Mouse (Mus musculus): ENCODE data around the gene Gm20388.
A peak's percentile ranks its signal among the peaks of the same experiment; 100 is the strongest.

Gene Gm20388

DNA sequence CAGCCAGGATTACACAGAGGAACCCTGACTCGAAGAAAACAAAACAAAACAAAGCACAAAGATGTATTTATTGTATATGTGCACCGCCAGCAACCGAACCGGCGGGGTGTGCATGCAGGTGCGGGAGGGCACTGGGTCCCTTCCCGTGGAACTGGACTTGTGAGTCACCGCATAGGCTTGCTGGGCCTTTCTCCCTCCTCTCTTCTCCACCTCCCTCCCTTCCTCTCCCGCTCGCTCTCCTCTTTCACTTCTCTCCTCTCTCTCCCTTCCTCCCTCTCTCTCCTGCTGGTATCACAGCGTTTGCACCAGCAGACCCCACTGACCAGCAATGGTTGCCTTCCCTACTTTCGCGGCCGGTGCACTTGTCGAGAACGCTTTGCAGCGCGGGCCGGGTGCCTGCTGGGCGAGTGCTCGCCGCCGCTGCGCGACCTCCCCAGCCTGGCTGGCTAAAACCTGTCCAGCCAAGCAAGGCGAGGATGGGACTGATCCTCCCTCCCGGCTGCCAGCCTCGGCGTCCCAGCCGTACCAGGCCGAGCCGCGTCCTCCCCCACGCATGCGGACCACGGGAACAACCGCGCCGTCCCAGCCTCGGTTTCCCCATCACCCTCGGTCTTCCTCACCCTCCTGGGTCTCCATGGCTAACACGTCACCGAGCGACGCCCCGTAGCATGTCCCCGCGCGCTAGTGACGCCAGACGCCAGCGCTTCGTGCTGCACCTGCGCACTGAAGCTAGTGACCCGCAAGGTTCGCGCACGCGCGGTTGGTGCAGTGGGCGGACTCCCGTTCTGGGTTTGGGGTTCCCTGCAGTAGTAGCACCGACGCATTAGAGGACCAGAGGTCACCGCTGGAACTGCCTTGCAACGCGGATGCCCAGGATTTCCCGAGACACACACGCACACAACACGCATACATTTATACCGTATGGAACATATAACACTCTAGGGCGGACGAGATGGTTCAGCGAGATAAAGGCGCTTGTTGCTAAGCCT is 1197.3 kb downstream of the Gm20388 start, which contains the start of gene Mthfsd:
Gene Mthfsd, minus strand, starts transcription at position 725 of the 989 bp plus-strand sequence.
- DNase-seq (ENCODE audit: low spot score), result peak; percentile 98

- DNase-seq (ENCODE audit: low spot score), result no peak
Observed at GRCm38 (mm10) chr8:121108657-121109056, 1198.0 kb downstream of the Gm20388 start.

GRCm38 (mm10) chr8:121111145-121111907 is 1200.7 kb downstream of the Gm20388 start:
- DNase-seq (ENCODE audit: low spot score), result no peak

- peak; percentile 93 for DNase-seq (ENCODE audit: low spot score)
Observed at GRCm38 (mm10) chr8:121113261-121113660, 1202.6 kb downstream of the Gm20388 start.

DNA sequence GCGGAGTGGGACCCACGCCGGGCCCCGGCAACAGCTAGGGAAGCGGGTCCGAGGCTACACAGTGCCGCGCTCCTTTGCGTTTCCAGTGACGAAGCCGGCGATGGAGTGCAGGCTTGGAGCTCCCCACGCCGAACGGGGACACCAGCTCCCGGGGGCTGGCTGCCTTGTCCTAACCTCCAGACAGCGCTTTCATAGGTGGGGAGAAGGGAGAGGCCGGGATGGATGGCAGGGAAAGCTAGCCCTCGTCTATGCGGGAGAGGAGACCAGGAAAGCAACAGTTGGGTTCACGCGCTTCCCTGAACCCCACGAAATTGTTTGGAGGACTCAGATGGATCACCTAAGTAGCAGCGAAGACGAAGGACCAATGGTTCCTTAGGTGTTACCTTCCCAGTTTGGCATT is 1204.5 kb downstream of the Gm20388 start:
- DNase-seq (ENCODE audit: low spot score), result no peak

DNA sequence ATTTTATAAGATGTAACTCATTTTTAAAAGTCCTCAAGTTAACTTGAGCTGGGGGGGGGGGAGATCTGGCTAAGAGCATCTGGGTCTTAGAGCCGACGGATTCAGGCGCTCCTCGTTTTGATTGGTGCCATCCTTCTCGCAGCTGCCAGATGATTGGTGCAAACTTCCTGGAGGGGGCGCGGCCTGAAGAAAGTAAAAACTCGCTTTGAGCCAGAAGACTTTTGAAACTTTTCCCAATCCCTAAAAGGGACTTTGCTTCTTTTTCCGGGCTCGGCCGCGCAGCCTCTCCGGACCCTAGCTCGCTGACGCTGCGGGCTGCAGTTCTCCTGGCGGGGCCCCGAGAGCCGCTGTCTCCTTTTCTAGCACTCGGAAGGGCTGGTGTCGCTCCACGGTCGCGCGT is 1205.3 kb downstream of the Gm20388 start, which contains the start of gene Foxc2:
Gene Foxc2, plus strand, starts transcription at position 224 of the 400 bp plus-strand sequence.
- DNase-seq (ENCODE audit: low spot score), result peak; percentile 70

- DNase-seq (ENCODE audit: low spot score), result peak; percentile 39
Observed at GRCm38 (mm10) chr8:121116591-121117185, 1206.0 kb downstream of the Gm20388 start.

GRCm38 (mm10) chr8:121117186-121117651 is 1206.6 kb downstream of the Gm20388 start:
- DNase-seq (ENCODE audit: low spot score), result no peak

- DNase-seq (ENCODE audit: low spot score), result no peak
Observed at GRCm38 (mm10) chr8:121117906-121118305, 1207.3 kb downstream of the Gm20388 start.

DNA sequence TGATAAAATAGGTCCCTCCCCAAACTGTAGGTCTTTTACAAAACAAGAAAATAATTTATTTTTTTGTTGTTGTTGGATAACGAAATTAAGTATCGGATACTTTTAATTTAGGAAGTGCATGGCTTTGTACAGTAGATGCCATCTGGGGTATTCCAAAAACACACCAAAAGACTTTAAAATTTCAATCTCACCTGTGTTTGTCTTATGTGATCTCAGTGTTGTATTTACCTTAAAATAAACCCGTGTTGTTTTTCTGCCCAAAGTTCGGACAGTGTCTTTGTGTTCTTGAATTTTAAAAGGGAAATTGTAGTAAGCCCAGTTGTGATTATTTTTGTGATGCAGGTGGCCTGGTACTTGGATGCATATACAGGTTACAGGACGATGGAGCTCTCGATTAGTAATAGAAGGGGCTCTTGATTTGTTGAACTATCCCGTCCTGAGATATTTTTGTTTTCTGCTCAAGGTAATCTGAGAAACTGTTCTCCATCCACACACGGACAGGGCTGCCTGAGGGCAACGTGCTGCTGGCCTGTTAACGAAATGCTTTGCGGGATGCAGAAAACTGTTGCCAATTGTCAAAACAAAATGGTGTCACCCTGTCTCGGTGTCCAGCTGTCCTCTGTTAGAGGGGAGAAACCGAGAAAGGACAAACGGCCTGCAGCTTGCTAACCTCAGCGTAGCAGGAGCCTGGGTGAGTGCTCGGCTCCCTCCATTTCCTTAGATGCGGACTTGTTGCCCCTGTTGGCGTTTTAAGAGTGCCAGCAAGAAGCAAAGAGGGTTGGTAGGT is 1208.2 kb downstream of the Gm20388 start:
- no peak for DNase-seq (ENCODE audit: low spot score)

DNA sequence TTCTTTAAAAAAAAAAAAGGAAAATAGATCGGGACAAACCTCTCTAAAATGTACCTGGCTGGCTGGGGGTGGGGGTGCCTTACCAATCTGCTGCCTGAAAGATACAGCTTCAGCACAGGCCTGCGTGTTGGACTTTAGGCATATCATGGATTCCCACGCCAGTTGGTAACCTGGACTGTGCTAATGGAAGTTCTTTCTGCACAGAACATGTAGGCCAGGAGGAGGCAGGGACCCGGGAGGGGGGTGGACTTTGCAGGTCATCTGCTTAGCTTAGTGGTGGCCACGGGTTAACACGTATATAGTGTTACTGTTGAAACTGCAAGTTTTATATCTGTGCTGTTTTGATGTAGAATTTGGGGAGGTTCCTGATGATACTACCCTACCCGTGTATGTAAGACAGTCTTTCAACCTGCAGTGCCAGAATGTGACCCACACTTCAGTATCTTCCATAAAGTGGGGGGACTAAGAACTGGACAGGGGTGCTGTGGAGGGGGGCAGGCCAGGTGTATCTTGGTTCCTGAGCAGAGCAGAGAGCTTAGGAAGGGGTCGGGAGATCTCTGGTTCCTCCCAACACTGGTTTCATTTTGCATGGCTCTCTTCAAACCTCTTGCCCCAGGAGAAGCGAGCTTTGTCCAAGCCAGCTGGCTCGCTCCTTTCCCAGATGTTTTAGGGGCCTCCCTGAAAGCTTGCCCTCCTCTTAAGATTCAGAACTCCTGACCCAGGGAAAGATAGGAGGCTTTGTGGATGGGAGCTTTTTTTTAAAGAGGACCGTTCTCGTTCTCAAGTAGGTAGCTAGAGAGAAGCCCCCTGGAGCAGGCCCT is 1209.2 kb downstream of the Gm20388 start:
- DNase-seq (ENCODE audit: low spot score), result no peak

DNA sequence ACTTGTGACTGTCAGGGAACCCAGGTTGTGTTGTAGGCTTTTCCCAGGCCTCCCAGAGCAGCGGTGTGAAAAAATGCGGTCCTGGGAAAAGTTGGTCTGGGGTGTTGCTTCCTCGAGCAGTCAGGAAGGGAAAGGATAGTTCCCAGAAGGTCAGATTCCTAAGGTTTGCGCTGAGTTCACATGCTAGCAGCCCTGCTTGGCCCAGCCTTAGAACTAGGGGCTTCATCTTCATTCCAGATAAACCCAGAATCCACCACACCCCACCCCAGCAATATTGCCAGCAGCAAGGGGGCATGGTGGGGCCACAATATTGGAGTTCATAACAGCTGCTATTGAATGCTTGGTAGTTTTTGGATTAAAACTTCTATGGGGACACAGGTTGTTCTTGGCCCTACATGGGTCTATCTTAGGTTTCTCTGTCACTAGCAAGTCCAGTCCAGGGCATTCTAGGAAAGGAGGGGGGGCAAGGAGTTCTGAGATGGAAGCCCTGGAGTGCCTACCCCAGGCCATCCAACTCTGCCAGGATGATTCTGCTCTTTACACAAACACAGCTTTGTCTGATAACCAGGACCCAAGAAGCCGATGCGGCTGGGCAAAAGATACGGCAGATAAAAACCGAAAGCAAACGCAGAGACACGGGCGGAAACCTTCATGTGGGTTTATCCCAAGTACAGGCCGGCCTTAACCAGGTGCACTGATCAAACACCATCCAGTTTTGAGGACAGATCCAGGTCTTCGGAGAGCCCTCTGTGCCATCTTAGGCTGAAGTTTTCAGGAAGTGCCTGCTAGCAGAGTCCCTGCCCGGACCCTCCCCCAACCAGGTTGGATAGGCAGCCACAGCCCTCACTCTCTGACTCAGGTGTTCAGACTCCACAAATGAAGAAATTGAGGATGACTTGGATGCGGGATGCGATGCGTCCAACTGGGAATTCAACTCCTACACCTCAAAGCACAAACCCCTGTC is 1210.1 kb downstream of the Gm20388 start:
- DNase-seq (ENCODE audit: low spot score), result no peak

DNA sequence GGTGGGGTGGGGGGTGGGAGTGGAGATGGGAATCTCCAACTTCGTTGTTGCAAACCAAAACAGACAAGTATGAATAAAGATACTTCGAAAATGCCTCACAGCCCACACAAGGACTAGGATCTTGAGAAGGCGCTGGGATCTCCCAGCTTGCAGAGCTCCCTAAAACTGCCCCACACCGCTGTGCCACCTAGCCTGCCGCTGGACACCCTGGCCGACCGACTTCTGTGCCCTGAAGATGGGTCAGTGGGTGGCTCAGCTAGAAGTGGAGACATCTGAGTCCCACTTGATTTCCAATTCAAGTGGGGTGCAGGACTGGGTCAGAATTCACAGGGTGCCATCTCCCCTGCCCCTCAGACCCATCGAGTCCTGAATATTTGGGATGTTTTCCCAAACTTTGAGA is 1211.1 kb downstream of the Gm20388 start:
- DNase-seq (ENCODE audit: low spot score), result no peak

GRCm38 (mm10) chr8:121122368-121122767 is 1211.7 kb downstream of the Gm20388 start:
- DNase-seq (ENCODE audit: low spot score), result no peak

DNA sequence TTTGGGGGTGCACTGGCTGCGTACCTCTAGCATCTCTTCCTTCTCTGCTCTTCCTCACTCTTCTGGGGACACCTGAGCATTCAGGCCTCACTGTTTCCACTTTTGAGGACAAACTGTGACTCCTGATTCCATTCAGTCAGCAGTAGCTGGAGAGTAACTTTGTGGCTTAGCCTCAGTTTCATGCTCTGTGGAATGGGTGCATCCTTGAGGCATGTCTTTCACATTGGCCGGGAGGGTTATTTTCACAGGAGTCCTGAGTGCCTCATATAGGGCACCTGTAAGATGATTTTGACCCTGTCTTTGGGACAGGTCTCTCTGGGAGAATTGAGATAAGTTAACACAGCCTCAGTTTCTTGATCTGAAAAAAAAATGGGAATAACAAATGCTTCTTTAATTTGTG is 1212.5 kb downstream of the Gm20388 start:
- no peak for DNase-seq (ENCODE audit: low spot score)

GRCm38 (mm10) chr8:121124547-121125239 is 1214.1 kb downstream of the Gm20388 start:
- DNase-seq (ENCODE audit: low spot score), result no peak

DNA sequence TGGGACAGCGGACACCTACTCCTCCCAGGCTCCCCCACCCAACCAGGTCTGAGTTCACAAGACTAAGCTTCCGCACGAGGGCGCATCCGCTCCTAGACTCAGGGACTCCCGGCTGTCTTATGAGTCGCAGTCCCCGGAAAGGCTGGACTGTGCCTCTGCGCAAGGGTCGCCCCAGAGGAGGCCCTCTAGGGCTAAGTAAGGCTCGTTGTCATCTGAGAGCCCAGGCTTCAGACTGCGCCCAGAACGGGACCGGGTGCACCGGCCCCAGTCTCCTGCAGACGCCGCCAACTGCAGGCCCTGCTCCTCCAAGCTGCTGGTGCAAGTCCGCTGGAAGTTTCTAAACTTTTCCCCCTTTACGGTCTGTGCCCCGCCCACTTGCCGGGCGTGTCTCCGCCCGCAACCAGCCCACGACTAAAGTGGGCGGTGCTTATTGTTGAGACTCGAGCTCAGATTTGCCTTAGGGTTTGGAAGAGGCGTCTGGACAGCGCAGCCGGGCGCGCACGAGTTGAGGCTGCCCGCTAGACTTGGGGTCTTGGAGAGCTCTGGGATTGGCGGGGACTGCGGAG is 1214.8 kb downstream of the Gm20388 start:
- DNase-seq (ENCODE audit: low spot score), result no peak

DNA sequence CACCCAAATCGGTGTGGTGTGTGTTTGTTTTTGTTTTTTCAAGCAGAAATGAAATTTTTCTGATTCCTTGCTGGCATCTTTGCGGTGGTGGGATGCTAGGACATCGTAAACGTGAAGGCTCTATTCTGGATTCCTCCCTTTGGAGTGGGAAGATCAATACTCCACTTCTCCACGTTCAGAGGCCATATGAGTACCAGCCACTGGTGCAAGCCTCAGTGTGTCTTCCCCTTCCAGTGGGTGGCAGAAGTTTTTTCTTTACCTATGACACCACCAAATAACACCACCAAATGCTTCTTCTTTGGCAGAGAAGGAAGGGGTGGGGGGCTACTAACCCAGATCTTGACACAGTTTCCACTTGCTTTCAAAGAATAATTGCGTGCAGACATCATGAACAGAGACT is 1215.5 kb downstream of the Gm20388 start:
- DNase-seq (ENCODE audit: low spot score), result no peak

All from T-cell, adult 2 months (primary cell).